Mouse (Mus musculus) right cerebral cortex, adult 18-20 months (tissue): ENCODE data around the gene Gm21083.
"Not testable (repeated sequence)": the region's sequence is repeated elsewhere in the genome, so short reads cannot be mapped to it uniquely, and the experiment has no call there.

Experiments used
- DNase-seq: peaks from one replicate; pipeline ENCODE4 v3.0.0; 2022; ENCODE audit warnings: mixed read lengths

Gene Gm21083

DNA sequence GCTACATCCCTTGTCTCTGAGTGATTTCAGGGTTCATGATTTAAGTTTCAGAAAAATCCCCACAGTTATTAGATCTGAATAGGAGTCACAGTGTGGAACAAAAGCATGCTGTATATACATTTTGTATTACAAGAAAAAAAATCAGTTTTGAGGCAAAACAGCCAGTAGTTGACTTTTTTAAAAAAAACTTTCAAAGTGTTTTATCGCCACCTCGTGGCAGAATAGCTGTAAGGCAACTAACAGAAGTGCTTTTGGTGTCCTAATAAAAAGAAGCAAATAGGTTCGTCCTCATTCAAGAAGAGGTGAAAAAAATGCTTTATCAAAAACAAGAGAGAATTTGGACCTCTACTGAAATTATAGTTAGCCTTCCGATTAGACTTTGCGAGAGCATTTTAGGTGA, 52.9 kb downstream of the Gm21083 start:
- DNase-seq = not testable (repeated sequence)
